Mouse (Mus musculus) thymus, postnatal 14 days (tissue): ENCODE data around the gene Boc.
"Not testable (repeated sequence)": the region's sequence is repeated elsewhere in the genome, so short reads cannot be mapped to it uniquely, and the experiment has no call there.

ENCODE experiments used
- DNase-seq: peaks from one replicate; pipeline ENCODE4 v3.0.0; 2021

Gene Boc

DNA sequence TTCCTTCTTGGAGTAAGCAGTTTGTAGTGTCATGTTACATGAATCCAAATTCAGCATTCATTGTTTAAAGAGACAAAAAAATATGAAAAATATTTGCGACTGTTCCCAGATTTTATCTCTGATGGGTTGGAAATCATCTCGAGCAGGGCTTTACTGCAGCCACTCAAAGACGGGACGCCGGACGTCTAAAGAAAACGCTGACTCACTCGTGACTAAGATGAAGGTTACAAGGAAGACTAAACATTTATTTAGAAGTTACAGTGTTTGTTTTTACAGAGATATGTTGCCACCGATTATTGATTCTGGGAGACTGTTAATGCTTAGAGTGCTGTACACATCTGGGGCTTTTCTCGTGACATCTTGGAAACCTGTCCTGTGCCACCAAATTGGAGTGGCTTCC is 73.9 kb downstream of the Boc start:
- DNase-seq = no peak

DNA sequence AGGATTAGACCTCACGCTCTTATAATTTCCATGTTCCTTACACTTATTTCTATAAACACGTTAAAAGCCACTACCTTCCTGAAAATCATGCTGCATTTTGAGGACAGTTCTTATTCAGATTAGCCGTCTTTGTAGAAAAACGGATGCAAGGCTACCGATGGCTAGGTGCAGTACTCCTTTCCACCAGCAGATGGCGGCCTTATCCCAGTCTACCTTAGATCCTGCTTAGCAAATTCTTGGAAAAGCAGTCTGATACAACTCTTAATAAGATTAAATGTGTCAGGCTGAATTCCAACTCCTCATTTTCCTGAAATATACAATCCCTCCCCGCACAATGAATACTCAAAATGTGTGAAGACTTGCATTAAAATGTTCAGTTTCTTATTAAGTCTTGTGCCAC is 74.6 kb downstream of the Boc start:
- peak; percentile 66 for DNase-seq

DNA sequence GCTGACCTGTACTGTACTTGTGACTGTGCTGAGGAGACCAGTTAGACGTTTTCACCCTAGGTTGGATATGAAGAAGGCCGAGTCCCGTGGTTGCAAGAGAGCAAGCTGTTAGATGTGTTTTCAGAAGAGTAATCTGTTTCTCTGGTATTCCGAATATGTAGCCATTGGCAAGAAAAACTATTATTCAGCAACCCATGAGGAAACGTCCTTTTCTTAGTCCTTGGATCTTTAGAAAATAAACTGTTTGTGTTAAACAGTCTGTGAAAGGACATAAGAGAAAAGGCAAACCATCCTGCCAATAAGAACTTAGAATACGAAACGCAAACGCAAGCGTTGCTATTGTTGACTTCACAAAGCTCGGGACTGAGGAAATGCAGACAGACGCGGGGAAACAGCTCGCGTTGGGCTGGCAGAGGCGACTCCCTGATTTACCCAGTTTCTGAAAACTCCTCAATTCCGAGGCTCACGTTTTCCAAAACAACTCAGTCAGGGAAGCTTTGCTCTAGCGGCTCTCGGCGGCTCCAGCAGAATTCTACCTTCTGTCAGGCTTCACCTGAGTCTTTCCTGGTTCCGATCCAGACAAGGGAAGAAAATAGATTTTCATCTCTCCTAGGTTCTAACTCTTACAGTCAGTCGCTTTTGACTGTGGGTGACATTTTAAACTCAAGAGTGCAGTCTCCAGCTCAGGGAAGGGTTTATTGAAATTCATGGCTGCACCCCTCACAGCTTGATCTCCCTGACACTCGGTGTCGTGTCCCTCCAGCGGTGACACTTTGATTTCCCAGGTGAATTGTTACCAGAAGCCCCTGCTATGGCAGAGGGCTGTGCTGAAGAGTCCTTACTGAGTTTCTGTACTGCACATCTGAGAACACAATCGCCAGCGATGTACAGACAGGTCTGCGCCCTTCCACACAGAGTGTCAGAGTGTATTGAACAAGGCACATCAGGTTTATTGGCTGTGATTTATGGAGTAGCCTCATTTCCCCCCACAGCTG is 76.8 kb downstream of the Boc start:
- no peak for DNase-seq

DNA sequence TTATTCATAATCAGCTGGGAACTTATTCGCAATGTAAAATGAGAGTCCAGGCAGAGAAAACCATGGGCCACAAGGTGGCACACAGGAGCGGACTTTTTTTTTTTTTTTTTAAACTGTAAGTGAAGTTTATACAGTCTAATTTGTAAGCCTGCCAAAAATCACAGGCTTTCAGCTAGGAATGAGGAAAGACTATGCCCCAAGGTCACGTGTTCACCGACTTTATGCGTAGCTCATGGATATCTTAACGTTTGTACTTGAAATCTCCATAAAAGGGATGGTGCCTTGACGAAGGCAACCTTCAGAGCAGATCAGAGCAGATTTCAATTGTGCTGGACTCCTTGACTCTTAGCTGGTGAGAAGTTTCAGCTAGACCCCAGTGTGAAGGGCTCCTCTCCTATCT is 78.1 kb downstream of the Boc start:
- DNase-seq = no peak

DNA sequence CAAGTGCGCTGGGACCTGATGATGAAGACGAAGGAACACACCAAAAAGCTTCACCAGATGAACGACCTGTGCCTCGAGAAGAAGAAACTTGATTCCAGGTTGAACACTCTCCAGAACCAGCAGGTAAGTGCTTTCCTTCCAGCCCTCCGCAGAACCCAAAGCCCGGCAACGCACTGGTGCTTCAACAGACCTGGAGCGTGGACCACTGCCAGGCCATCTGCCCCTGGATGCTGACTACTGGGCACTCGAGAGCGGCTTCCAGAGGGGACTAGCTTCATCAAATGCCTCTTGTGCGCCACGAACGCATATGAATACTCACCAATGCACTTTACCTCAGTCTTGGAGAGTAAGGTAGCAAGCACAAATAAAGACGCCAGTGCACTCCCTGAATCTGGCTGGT is 78.8 kb downstream of the Boc start:
- no peak for DNase-seq

DNA sequence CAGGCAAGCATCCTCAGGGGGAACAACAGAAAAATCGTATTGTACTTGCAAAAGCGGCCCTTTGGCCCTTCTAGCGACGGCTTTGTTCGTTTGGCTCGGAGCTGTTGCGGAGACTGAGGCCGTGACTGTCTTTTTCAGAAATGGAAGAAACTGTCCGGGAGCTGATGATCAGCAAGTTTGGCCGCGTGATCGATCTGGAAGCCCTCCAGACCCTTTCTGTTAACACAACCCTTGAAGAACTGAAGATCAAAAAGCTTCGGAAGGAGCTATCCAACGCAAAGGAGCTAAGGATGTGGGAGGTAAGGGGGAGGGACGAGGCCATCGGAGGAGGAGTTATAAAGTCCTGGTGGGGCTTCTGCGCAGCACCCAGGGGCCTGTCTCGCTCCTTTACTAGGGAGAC is 79.9 kb downstream of the Boc start:
- no peak for DNase-seq

DNA sequence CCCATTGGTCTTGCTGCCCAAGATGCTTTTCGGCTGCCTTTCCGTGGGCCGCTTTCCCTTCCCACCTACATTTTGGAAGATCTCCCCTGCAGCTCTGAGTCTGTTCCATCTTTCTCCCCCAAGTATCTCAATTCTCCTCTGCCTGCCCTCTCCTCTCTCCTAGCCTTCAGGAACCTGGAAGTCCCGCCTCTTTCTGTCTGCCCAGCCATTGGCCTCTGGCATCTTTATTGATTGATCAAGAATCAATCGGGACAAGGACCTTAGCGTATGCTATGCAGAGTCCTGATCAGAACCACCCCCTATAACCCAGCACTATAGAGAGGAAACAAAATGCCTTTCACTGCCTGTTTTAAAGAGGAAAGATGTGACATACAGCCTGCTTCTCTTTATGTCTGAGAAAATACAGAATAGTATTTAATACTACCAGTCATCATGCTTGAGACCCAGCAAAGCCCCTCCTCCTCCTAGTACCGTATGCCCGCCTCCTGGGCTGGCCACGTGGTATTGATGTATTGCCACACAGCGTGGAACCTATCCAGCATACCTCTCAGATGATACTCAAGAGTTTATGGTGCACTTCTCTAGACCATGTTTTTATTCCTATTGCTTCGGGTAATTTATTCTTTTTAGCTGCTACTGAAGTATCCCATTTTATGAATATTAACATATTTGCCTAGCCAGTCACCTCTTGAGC is 82.9 kb downstream of the Boc start:
- DNase-seq = no peak

DNA sequence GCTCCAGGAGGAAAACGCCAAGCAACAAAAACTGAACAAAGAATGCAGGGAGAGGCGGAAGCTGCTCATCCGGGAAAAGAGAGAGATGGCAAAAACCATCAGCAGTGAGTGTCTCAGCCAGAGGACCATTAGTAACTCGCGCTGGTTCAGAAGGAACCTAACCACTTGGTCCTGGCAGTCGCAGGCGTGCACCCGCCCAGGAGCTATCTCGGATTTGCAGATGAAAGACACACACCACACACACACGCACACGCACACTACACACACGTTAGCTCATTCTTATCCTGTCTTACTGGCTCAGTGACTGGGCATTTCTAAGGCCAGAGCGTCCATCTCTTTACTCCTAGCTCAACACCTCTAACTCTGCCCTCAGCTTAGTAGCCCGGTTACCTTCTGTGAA is 83.4 kb downstream of the Boc start:
- no peak for DNase-seq

DNA sequence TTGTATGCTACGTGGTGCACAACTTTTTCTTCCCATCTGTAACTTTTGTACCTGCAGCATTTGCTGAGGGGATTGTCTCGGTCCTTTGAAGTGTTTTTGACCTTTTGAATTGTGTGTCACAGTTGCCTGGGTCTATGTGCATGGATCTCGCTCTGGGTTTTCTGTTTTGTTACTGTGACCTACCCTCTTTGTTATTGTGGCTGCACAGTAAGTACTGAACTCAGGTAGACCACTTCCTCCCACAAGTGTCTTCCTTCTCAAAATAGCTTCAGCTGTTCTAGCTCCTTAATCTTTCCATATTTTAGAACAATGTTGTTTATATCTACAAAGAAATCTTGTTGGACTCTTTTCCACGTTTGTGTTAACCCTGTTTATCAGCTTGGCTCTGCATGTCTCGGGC is 97.8 kb downstream of the Boc start:
- peak; percentile 7 for DNase-seq

DNA sequence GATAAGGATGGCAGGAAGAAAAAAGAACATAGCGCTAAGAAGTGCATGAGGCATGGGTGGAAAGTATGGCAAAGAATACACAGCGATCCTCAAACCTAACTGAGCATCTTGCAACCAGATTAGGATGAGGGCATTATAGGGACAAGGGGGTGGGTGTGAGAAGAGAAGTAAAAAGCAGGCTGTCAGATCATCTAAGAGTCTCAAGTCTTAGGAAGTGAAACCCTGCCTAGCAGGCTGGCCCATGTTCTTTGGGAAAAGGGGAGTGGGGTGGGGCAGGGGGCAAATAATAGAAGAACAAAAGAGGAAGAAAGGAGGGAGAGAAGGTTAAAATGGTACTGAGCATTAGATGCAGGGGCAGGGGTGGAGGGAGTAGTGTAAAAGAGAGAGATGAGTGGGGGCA is 99.9 kb downstream of the Boc start:
- DNase-seq = no peak

DNA sequence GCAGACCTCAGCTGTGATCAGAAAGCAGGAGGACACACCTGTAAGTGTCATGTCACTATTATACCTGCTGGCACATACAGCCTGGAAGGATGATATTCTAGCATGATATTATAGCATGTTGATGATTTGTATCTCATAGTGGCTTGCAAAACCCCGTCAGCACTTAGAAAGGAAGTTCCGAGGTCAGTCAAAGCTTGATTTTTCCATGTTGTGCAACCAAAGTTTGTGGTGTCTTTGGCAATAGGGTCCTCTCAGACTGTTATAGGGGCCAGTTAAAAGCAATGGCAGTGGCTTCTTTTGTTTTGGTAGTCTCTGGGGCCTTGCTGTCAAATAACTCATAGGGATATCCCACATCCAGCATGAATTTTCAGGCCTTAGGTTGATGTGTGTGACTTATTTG is 100.8 kb downstream of the Boc start:
- no peak for DNase-seq

DNA sequence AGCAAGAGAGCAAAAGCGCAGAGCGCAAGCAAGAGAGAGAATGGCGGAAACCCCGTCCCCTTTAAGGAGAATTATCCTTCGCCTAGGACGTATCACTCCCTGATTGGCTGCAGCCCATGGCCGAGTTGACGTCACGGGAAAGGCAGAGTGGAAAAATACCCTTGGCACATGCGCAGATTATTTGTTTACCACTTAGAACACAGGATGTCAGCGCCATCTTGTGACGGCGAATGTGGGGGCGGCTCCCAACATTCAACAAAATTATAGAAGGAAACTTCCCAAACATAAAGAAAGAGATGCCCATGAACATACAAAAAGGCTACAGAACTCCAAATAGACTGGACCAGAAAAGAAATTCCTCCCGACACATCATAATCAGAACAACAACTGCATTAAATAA is 116.8 kb downstream of the Boc start:
- not testable (repeated sequence) for DNase-seq

DNA sequence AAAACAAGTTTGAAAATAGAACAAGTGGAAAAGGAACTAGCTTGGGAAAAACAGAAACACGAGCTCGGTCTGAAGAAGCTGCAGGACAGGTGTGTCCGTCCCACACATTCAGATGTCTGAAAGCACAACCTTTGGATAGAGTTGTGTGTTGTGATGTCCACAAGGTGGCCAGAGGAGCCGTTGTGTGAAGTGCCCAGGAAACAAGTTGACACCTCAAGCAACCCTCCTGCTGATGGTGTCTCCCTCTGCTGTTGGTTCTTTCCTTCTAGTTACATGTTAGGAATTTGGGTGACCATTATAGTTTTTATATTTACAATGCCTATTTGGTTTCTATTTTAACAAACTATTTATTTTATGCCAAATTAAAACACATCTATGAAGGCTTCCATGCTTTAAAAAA is 123.2 kb downstream of the Boc start:
- no peak for DNase-seq
